In the genomic region with DNA sequence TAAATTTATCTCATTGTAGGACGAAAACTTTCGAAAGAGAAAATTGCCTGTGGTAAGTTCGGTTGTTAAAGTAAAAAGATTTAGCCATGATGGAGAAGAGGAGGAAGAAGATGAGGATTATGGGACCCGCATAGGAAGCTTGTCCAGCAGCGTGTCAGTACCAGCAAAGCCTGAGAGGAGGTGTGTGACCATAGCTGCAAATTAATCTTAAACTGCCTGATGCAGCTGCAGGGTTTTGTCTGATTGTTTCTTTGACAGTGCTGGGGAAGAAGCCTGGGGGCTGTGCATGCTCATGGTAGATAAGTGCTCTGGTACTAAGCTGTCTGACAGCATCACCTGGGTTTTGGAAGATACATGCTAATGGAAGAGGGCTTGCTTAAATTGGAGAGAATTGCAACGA, we compare ENCODE assay signal across 23 mouse cellular contexts.
"Had no signal": no experiment of that assay in that cellular context is flagged by ENCODE, and none has a peak within 500 bp of the region (broad histone marks: within the 10 kb centered on the region; RNA-seq: fewer than 3 reads in every experiment).

No protein-coding gene starts in this region.

- H3K27ac ChIP-seq: gastrocnemius, adult 2 months; hindbrain, embryonic 10.5 days; hindbrain, embryonic 12.5 days; hindbrain, embryonic 14.5 days; intestine, embryonic 15.5 days; layer of hippocampus, adult 2 months; left cerebral cortex, adult 2 months; limb, embryonic 10.5 days; limb, embryonic 12.5 days had no signal

- DNase-seq: gastrocnemius, adult 2 months; gastrocnemius, postnatal 10 days; gastrocnemius, postnatal 25 days; heart, adult 18-20 months; heart, postnatal 10 days; heart, postnatal 4 days; kidney, adult 18-20 months; kidney, adult 8-10 months; kidney, postnatal 10 days; kidney, postnatal 25 days; kidney, postnatal 4 days had no signal

- H3K4me2 ChIP-seq: heart, embryonic 12.5 days; hindbrain, embryonic 12.5 days; hindbrain, embryonic 14.5 days; intestine, embryonic 15.5 days; limb, embryonic 12.5 days had no signal

- H3K27me3 ChIP-seq: heart, embryonic 12.5 days; hindbrain, embryonic 12.5 days; intestine, embryonic 15.5 days; limb, embryonic 12.5 days had no signal

- ATAC-seq: hindbrain, embryonic 16.5 days; inflammation-experienced regulatory T-cells, adult 6 months; intestine, embryonic 15.5 days; intestine, postnatal 0 days had no signal

- H3K9me3 ChIP-seq: heart, embryonic 12.5 days; hindbrain, embryonic 10.5 days; hindbrain, embryonic 12.5 days; intestine, embryonic 15.5 days; limb, embryonic 10.5 days; limb, embryonic 12.5 days had no signal

- H3K9ac ChIP-seq: heart, embryonic 12.5 days; hindbrain, embryonic 12.5 days; hindbrain, embryonic 14.5 days; intestine, embryonic 15.5 days; limb, embryonic 12.5 days had no signal

- H3K4me3 ChIP-seq: gastrocnemius, adult 2 months; heart, embryonic 12.5 days; hindbrain, embryonic 10.5 days; hindbrain, embryonic 12.5 days; intestine, embryonic 15.5 days; layer of hippocampus, adult 2 months; left cerebral cortex, adult 2 months; limb, embryonic 10.5 days; limb, embryonic 12.5 days had no signal

- H3K4me1 ChIP-seq: heart, embryonic 12.5 days; hindbrain, embryonic 10.5 days; hindbrain, embryonic 12.5 days; intestine, embryonic 15.5 days; limb, embryonic 10.5 days; limb, embryonic 12.5 days had no signal
